Mouse (Mus musculus): ENCODE results near the gene Sgcg. TPM values are rescaled to one million over a fixed set of nuclear protein-coding genes. Genes with fewer than 3 reads are reported as not detected.

The Sgcg gene
- polyA plus RNA-seq, 1 experiment = not detected

DNA sequence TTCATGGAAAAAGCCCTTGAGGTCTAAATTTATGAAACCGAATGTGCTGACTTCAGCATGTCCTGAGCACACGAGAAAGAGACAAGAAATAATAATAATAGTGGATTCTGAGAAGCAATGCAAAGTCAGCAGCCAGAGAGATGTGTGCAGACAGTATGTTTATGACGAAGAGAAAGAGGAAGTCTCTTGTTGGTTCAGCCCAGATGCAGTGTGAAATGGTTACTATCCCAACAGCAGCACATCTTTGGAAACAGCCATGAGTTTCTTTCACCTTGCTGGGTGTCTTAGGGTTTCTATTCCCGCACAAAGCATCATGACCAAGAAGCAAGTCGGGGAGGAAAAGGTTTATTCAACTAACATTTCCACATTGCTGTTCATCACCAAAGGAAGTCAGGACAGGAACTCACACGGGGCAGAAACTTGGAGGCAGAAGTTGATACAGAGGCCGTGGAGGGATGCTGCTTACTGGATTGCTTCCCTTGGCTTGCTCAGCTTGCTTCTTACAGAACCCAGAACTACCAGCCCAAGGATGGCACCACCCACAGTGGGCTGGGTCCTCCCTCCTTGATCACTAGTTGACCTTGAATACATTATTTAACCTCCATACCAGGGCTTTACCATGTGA, 20.5 kb upstream of the Sgcg start:
- TF ChIP-seq POLR2A (IDR thresholded peaks at IDR 0.05; ENCODE audit: insufficient read depth, low read depth, low read length) (no peak), CTCF (IDR thresholded peaks at IDR 0.05; ENCODE audit: insufficient read depth, low read depth, low read length) (no peak)
- H3K4me1 ChIP-seq (ENCODE audit: control insufficient read depth, insufficient read depth, low read length) = peaks cover 8% of the 10 kb centered on the region; the same call in 1 of the 2 replicates
- WGBS = 86% methylated on average over 7 of the region's 7 CpGs

DNA sequence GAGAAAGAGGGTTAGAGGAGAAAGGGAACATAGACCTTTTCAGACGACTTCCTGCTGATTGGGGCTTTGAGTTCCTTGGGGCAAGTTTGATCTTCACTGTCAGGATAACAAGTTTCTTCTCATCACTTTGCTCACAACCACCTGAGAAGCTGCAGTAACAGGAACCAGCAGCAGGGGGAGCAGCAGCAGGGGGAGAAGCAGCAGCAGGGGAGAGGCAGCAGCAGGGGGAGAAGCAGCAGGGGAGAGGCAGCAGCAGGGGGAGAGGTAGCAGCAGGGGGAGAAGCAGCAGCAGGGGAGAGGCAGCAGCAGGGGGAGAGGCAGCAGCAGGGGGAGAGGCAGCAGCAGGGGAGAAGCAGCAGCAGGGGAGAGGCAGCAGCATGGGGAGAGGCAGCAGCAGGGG, 19.0 kb upstream of the Sgcg start:
- no peak overlapping the region for H3K4me3 ChIP-seq (ENCODE audit: insufficient read depth, low read depth, low read length)
- H3K4me1 ChIP-seq (ENCODE audit: control insufficient read depth, insufficient read depth, low read length) = peaks cover 8% of the 10 kb centered on the region; the same call in 1 of the 2 replicates
- WGBS = 49% methylated on average over 1 of the region's 1 CpGs
- TF ChIP-seq POLR2A (IDR thresholded peaks at IDR 0.05; ENCODE audit: insufficient read depth, low read depth, low read length) (no peak), CTCF (IDR thresholded peaks at IDR 0.05; ENCODE audit: insufficient read depth, low read depth, low read length) (peak; percentile 28; the same call in 1 of the 2 replicates)
- H3K27ac ChIP-seq (ENCODE audit: insufficient read depth, low read depth, low read length) = no peak overlapping the region

More for the DNA sequence above, 20.5 kb upstream of the Sgcg start:
- H3K27ac ChIP-seq (ENCODE audit: insufficient read depth, low read depth, low read length) = no peak overlapping the region
- no peak overlapping the region for H3K4me3 ChIP-seq (ENCODE audit: insufficient read depth, low read depth, low read length)

DNA sequence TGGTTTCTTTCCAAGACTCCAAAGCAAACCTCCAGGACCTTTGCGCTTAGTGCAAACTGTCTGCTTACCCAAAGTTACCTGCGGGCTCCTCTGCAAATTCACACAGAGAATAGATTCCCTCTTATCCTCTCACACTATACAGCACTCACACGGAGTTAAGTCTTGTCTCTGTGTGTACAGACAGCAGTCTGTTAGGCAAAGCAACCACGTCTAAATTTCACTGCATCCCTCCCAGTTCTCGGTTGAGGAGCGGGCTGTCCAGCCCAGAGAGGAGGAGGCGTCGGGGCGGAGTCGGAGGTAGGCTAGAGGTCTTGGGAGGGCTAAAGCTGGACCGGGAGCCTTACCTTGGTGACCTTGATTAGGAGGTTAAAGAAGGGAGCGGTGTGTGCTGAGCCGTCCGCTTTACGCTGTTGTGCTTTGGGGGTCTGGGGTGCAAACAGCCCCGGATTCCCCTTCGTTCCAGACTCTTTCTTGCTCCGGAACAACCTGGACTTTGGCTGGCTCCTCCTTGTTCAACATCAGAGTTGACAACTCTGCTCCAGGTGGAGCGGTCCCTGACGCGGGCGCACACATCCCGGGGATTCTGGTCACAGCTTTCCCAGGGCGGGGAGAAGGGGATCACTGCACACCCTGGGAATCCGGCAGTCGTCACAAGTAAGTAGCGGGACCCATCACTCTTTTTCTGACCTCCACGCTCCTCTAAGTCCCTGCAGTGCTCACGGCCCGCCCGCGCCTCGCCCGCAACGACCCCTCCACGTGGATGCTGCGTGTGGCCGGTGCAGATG, 16.3 kb upstream of the Sgcg start:
- 12% methylated on average over 38 of the region's 38 CpGs for WGBS
- Histone ChIP-seq H3K4me1 (ENCODE audit: control insufficient read depth, insufficient read depth, low read length) (peaks cover 8% of the 10 kb centered on the region; the same call in 1 of the 2 replicates), H3K27ac (ENCODE audit: insufficient read depth, low read depth, low read length) (no peak overlapping the region), H3K4me3 (ENCODE audit: insufficient read depth, low read depth, low read length) (peak overlapping the region; percentile 12; the same call in 1 of the 2 replicates)
- TF ChIP-seq CTCF (IDR thresholded peaks at IDR 0.05; ENCODE audit: insufficient read depth, low read depth, low read length) (no peak), POLR2A (IDR thresholded peaks at IDR 0.05; ENCODE audit: insufficient read depth, low read depth, low read length) (no peak)

DNA sequence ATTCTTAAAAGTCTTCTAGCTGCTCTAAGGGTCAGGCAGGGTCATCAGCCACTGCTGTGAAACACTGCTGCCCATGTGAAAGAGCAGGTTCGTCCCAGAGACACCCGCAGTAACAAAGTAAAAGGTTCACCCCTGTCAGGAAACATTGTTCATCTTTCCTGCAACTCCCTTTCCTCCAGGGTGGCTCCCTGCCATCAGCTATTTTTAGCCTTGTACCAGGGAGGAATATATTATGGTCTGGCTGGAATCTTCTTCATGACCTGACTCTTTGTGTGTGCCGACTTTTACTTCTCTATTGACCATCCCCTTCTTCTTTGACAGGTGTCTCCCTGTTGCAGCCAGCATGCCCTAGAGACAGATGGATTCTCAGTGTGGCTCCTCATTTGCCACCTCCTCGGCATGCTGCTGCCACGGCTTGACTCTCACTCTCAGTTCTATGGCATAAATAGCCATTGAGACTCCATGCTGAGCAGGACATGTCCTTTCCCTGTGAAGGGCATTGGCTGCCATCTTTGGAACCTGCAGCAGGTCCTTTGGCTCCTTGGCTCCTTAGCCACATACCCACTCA, 9.7 kb upstream of the Sgcg start:
- Histone ChIP-seq H3K4me3 (ENCODE audit: insufficient read depth, low read depth, low read length) (no peak overlapping the region), H3K4me1 (ENCODE audit: control insufficient read depth, insufficient read depth, low read length) (no peaks in the 10 kb centered on the region), H3K27ac (ENCODE audit: insufficient read depth, low read depth, low read length) (no peak overlapping the region)
- WGBS = 40% methylated on average over 5 of the region's 5 CpGs
- TF ChIP-seq POLR2A (IDR thresholded peaks at IDR 0.05; ENCODE audit: insufficient read depth, low read depth, low read length) = no peak
- no peak for TF ChIP-seq CTCF (IDR thresholded peaks at IDR 0.05; ENCODE audit: insufficient read depth, low read depth, low read length)

DNA sequence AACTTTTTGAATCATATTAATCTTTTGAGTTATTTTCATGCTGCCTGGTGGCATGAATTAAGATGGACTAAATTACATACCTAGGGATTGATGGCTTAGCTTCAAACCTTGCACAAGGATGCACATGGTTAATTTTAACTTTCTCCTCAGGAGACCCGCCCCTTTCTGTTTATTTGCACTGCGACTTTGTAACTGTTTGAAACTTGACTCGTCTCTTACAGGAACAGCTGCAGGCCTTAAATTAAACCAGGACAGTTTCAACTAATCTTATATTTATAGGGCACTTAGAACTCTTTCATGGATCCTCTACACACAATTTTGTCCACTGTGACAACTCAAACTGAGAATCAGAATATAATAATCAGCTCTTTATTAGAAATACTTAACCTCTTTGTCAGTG, 794 bp upstream of the Sgcg start:
- H3K4me1 ChIP-seq (ENCODE audit: control insufficient read depth, insufficient read depth, low read length) = peaks cover 4% of the 10 kb centered on the region; the same call in 1 of the 2 replicates
- no peak overlapping the region for H3K4me3 ChIP-seq (ENCODE audit: insufficient read depth, low read depth, low read length)
- TF ChIP-seq POLR2A (IDR thresholded peaks at IDR 0.05; ENCODE audit: insufficient read depth, low read depth, low read length) = no peak
- no peak for TF ChIP-seq CTCF (IDR thresholded peaks at IDR 0.05; ENCODE audit: insufficient read depth, low read depth, low read length)
- 57% methylated on average over 3 of the region's 3 CpGs for WGBS
- H3K27ac ChIP-seq (ENCODE audit: insufficient read depth, low read depth, low read length) = no peak overlapping the region

DNA sequence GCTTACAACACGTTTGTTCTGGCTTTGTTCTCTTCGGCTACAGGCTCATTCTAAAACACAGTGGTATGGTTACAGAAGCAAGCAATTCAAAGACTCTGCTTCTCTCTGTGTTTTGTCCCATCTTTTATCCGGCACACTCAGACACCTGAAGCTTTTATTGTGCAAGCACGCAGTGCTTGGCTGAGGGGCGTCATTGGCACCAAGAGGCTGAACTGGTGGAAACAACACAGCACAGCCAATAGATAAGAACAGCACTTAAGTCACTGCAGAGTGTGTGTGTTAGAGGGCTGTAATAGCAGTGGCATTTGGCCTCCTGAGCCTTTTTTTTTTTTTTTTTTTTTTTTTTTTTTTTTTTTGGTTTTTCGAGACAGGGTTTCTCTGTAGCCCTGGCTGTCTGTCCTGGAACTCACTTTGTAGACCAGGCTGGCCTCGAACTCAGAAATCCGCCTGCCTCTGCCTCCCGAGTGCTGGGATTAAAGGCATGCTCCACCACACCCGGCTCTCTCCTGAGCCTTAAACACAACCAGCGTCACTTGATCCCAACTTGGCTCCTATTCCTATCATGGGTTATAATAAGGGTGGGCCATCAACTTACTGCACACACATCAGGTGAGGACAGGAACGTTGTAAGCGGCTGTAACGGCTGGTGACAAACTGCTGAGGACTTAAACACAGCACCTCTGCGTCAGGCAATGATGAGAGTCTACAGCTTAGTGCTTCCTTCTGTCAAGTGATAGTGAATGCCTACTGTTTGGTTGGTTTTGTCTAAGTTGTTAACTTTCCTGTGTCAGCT, 5.5 kb downstream of the Sgcg start:
- H3K4me1 ChIP-seq (ENCODE audit: control insufficient read depth, insufficient read depth, low read length) = no peaks in the 10 kb centered on the region
- TF ChIP-seq POLR2A (IDR thresholded peaks at IDR 0.05; ENCODE audit: insufficient read depth, low read depth, low read length) (no peak), CTCF (IDR thresholded peaks at IDR 0.05; ENCODE audit: insufficient read depth, low read depth, low read length) (no peak)
- no peak overlapping the region for H3K27ac ChIP-seq (ENCODE audit: insufficient read depth, low read depth, low read length)
- 85% methylated on average over 15 of the region's 15 CpGs for WGBS
- no peak overlapping the region for H3K4me3 ChIP-seq (ENCODE audit: insufficient read depth, low read depth, low read length)

DNA sequence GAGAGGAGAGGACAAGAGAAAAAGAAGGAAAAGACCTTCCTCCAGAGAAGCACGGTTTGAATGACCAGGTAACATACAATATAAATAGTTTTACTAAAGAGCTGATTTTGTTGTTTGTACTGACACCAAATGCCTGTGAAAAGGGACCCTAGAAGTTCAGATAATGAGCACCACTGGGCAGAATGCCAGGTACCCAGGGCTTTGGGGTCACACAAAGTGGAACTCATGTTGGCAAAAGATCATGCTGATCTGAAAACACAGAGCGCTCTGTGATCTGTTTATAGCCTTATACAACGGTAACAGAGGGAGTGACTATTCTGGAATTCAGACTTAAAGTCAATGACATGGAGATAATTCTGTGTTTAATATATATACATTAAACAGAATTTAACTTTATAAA, 11.8 kb downstream of the Sgcg start:
- Histone ChIP-seq H3K4me3 (ENCODE audit: insufficient read depth, low read depth, low read length) (no peak overlapping the region), H3K27ac (ENCODE audit: insufficient read depth, low read depth, low read length) (no peak overlapping the region), H3K4me1 (ENCODE audit: control insufficient read depth, insufficient read depth, low read length) (no peaks in the 10 kb centered on the region)
- WGBS = 42% methylated on average over 3 of the region's 3 CpGs
- TF ChIP-seq POLR2A (IDR thresholded peaks at IDR 0.05; ENCODE audit: insufficient read depth, low read depth, low read length) (no peak), CTCF (IDR thresholded peaks at IDR 0.05; ENCODE audit: insufficient read depth, low read depth, low read length) (no peak)

DNA sequence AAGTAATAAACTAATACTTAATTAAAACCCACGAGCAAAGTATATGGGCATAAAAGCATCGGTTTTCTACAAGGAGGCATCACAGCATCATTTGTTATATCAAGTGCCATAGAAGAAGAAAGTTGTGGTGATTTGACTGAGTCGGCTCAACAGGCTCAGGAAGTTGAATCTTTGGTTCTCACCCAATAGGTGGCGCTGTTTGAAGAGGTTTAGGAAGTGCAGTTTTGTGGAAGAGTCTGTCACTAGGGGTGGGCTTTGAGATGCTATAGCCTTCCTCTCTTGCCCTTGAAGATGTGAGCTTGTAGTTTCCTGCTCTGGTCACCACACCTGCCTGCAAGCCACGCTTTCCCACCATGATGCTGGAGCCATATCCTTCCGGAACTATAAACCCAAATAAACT, 15.7 kb downstream of the Sgcg start:
- whole genome bisulfite sequencing = 55% methylated on average over 6 of the region's 6 CpGs
- no peak overlapping the region for H3K27ac ChIP-seq (ENCODE audit: insufficient read depth, low read depth, low read length)
- peaks cover 5% of the 10 kb centered on the region; the same call in 1 of the 2 replicates for H3K4me1 ChIP-seq (ENCODE audit: control insufficient read depth, insufficient read depth, low read length)
- no peak overlapping the region for H3K4me3 ChIP-seq (ENCODE audit: insufficient read depth, low read depth, low read length)
- TF ChIP-seq POLR2A (IDR thresholded peaks at IDR 0.05; ENCODE audit: insufficient read depth, low read depth, low read length) = no peak
- no peak for TF ChIP-seq CTCF (IDR thresholded peaks at IDR 0.05; ENCODE audit: insufficient read depth, low read depth, low read length)

Data from olfactory bulb, adult 2 months (tissue).